Mouse (Mus musculus): ENCODE measurements around the gene Pgs1. TPM values are rescaled to one million over a fixed set of nuclear protein-coding genes. Genes with fewer than 3 reads are reported as not detected.

Gene Pgs1
- polyA plus RNA-seq, 1 experiment from 2014 or later = 21.9 TPM

GRCm38 (mm10) chr11:117996066-117996465 is 10.0 kb downstream of the Pgs1 start:
- Histone ChIP-seq H3K36me3 (peaks cover 6% of the 10 kb centered on the region; the same call in 1 of the 2 replicates), H3K9me3 (replicated peaks) (no peaks in the 10 kb centered on the region), H3K4me1 (replicated peaks) (peaks cover 76% of the 10 kb centered on the region), H3K4me3 (no peak overlapping the region), H3K4me2 (no peak overlapping the region), H3K27ac (no peak overlapping the region), H3K9ac (no peak overlapping the region), H3K27me3 (no peaks in the 10 kb centered on the region)
- WGBS = 59% methylated on average over 3 of the region's 3 CpGs
- no peak for ATAC-seq (replicated peaks; ENCODE audit: insufficient number of reproducible peaks, insufficient read depth, low FRiP score, low read depth)

DNA sequence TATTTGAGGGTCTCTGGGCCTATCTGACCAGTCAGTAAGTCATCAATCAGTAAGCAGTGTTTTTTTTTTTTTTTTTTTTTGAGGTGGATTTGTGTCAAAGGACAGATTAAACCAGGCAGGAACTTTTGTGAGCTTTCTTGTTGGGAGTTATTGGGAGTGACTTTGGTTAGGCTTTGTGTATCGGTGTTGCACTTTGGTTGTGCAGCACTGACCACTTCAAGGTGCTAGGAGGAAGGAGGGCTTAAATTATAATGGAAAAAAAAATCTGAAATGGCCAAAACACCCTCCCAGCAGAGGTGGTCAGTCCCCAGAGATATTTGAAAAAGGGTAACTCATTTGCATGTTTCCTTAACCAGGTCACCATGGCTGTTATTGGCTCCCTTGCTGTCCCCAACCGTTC is 11.0 kb downstream of the Pgs1 start:
- Histone ChIP-seq H3K36me3 (peaks cover 16% of the 10 kb centered on the region), H3K9me3 (replicated peaks) (no peaks in the 10 kb centered on the region), H3K9ac (no peak overlapping the region), H3K4me3 (no peak overlapping the region), H3K27ac (no peak overlapping the region), H3K27me3 (no peaks in the 10 kb centered on the region), H3K4me2 (no peak overlapping the region), H3K4me1 (replicated peaks) (peaks cover 66% of the 10 kb centered on the region)
- 93% methylated on average over 2 of the region's 2 CpGs for WGBS
- no peak for ATAC-seq (replicated peaks; ENCODE audit: insufficient number of reproducible peaks, insufficient read depth, low FRiP score, low read depth)

GRCm38 (mm10) chr11:117998356-117998755 is 12.3 kb downstream of the Pgs1 start:
- no peak overlapping the region for H3K4me2 ChIP-seq
- H3K4me1 ChIP-seq (replicated peaks) = peaks cover 59% of the 10 kb centered on the region
- no peaks in the 10 kb centered on the region for H3K27me3 ChIP-seq
- H3K36me3 ChIP-seq = peaks cover 21% of the 10 kb centered on the region
- no peak overlapping the region for H3K9ac ChIP-seq
- no peak for ATAC-seq (replicated peaks; ENCODE audit: insufficient number of reproducible peaks, insufficient read depth, low FRiP score, low read depth)
- no peak overlapping the region for H3K4me3 ChIP-seq
- no peaks in the 10 kb centered on the region for H3K9me3 ChIP-seq (replicated peaks)
- 86% methylated on average over 4 of the region's 4 CpGs for WGBS
- 0 out of 2 replicates have a peak overlapping the region, but pooled peaks have one; percentile 13 for H3K27ac ChIP-seq

DNA sequence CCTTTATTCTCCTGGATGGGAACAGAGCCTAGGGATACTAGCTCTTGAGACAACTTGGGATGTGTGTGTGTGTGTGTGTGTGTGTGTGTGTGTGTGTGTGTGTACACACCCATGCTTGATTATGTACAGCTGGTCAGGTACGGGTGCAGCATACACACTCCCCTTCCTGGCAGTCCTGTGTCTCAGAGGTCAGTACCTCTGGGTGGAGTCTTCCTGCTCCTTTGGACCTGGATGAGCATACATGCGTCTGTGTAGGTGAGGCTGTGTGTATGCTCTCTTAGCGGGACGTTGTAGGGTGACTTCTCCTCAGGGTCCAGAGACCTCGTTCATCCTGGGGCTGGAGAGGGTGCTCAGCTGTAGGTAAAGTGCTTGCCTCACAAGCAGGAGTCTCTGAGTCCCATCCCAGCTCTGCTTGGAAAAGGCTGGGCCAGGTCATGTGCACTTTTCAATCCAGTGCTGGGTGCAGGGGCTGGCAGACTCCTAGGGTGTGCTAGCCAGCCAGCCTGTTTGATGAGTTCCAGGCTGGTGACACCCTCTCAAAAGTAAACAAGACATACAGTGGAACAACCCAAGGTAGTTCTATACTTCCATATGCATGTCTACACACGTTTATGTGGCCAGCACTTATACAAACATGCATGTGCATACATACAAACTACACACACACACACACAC is 13.3 kb downstream of the Pgs1 start:
- no peaks in the 10 kb centered on the region for H3K27me3 ChIP-seq
- H3K4me1 ChIP-seq (replicated peaks) = peaks cover 59% of the 10 kb centered on the region
- 64% methylated on average over 6 of the region's 6 CpGs for WGBS
- peaks cover 25% of the 10 kb centered on the region for H3K36me3 ChIP-seq
- H3K9me3 ChIP-seq (replicated peaks) = no peaks in the 10 kb centered on the region
- peak overlapping the region; percentile 35 for H3K27ac ChIP-seq
- ATAC-seq (replicated peaks; ENCODE audit: insufficient number of reproducible peaks, insufficient read depth, low FRiP score, low read depth) = no peak
- H3K9ac ChIP-seq = no peak overlapping the region
- no peak overlapping the region for H3K4me3 ChIP-seq
- no peak overlapping the region for H3K4me2 ChIP-seq

DNA sequence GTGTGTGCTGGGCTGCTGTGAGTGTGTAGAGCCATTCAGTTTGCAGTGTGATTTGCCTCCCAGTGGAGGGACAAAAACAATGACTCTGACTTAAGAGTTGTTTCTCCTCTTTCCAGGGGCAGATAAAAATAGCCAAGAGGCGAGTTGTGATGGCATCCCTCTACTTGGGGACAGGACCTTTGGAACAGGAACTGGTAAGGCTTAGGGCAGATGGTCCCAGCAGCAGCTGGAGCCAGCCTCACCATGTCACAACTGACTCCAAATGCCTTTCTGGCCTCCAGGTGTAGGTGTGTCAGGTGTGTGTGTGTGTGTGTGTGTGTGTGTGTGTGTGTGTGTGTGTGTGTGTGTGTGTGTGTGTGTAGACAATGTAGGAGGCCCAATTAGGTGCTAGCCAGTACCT is 14.0 kb downstream of the Pgs1 start:
- H3K27ac ChIP-seq = peak overlapping the region; percentile 35
- H3K4me2 ChIP-seq = no peak overlapping the region
- H3K4me1 ChIP-seq (replicated peaks) = peaks cover 52% of the 10 kb centered on the region
- H3K27me3 ChIP-seq = no peaks in the 10 kb centered on the region
- no peaks in the 10 kb centered on the region for H3K9me3 ChIP-seq (replicated peaks)
- 7% methylated on average over 1 of the region's 1 CpGs for WGBS
- H3K4me3 ChIP-seq = no peak overlapping the region
- no peak overlapping the region for H3K9ac ChIP-seq
- no peak for ATAC-seq (replicated peaks; ENCODE audit: insufficient number of reproducible peaks, insufficient read depth, low FRiP score, low read depth)
- H3K36me3 ChIP-seq = peaks cover 31% of the 10 kb centered on the region

- H3K27ac ChIP-seq = peak overlapping the region; percentile 35; the same call in 1 of the 2 replicates
- ATAC-seq (replicated peaks; ENCODE audit: insufficient number of reproducible peaks, insufficient read depth, low FRiP score, low read depth) = no peak
- peaks cover 37% of the 10 kb centered on the region for H3K36me3 ChIP-seq
- no peak overlapping the region for H3K9ac ChIP-seq
- peaks cover 46% of the 10 kb centered on the region for H3K4me1 ChIP-seq (replicated peaks)
- H3K4me2 ChIP-seq = no peak overlapping the region
- WGBS = 86% methylated on average over 7 of the region's 7 CpGs
- H3K9me3 ChIP-seq (replicated peaks) = no peaks in the 10 kb centered on the region
- no peaks in the 10 kb centered on the region for H3K27me3 ChIP-seq
- H3K4me3 ChIP-seq = no peak overlapping the region
These were observed 14.6 kb downstream of the Pgs1 start for GRCm38 (mm10) chr11:118000565-118001215.

- 78% methylated on average over 14 of the region's 14 CpGs for WGBS
- ATAC-seq (replicated peaks; ENCODE audit: insufficient number of reproducible peaks, insufficient read depth, low FRiP score, low read depth) = no peak
- no peak overlapping the region for H3K4me3 ChIP-seq
- no peak overlapping the region for H3K27ac ChIP-seq
- peaks cover 49% of the 10 kb centered on the region for H3K4me1 ChIP-seq (replicated peaks)
- H3K4me2 ChIP-seq = no peak overlapping the region
- no peaks in the 10 kb centered on the region for H3K9me3 ChIP-seq (replicated peaks)
- peaks cover 49% of the 10 kb centered on the region for H3K36me3 ChIP-seq
- no peak overlapping the region for H3K9ac ChIP-seq
- no peaks in the 10 kb centered on the region for H3K27me3 ChIP-seq
These were observed 17.1 kb downstream of the Pgs1 start for GRCm38 (mm10) chr11:118003176-118003575.

GRCm38 (mm10) chr11:118003718-118004117 is 17.6 kb downstream of the Pgs1 start:
- no peaks in the 10 kb centered on the region for H3K27me3 ChIP-seq
- ATAC-seq (replicated peaks; ENCODE audit: insufficient number of reproducible peaks, insufficient read depth, low FRiP score, low read depth) = no peak
- peaks cover 49% of the 10 kb centered on the region for H3K36me3 ChIP-seq
- 32% methylated on average over 5 of the region's 5 CpGs for WGBS
- H3K4me3 ChIP-seq = no peak overlapping the region
- peak overlapping the region; percentile 15; the same call in 1 of the 2 replicates for H3K27ac ChIP-seq
- H3K4me1 ChIP-seq (replicated peaks) = peaks cover 49% of the 10 kb centered on the region
- no peak overlapping the region for H3K4me2 ChIP-seq
- H3K9ac ChIP-seq = no peak overlapping the region
- no peaks in the 10 kb centered on the region for H3K9me3 ChIP-seq (replicated peaks)

DNA sequence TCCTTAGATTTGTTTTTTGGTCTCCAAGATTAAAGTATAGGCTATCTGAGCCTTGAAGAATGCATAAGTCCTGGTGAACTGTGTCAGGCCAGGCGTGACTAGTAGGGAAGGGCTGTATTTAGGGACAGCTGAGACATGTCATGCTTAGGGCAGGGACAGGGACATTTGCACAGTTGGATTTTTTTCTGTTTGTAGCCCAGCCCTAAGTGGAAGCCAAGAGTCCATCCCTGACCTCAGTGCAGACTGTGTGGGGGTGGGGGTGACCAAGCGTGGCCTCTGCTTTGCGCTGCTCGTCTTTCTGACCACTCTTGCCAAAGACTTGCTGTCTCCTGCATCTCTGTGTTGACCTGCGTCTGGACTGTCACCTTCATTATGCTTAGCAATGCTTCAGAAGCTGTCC is 18.1 kb downstream of the Pgs1 start:
- peaks cover 49% of the 10 kb centered on the region for H3K4me1 ChIP-seq (replicated peaks)
- WGBS = 72% methylated on average over 5 of the region's 5 CpGs
- no peak for ATAC-seq (replicated peaks; ENCODE audit: insufficient number of reproducible peaks, insufficient read depth, low FRiP score, low read depth)

GRCm38 (mm10) chr11:118007460-118008143 is 21.5 kb downstream of the Pgs1 start:
- WGBS = 56% methylated on average over 8 of the region's 8 CpGs
- H3K27ac ChIP-seq = peak overlapping the region; percentile 68
- ATAC-seq (replicated peaks; ENCODE audit: insufficient number of reproducible peaks, insufficient read depth, low FRiP score, low read depth) = no peak
- peaks cover 28% of the 10 kb centered on the region for H3K36me3 ChIP-seq
- no peak overlapping the region for H3K4me2 ChIP-seq
- H3K9ac ChIP-seq = no peak overlapping the region
- no peak overlapping the region for H3K4me3 ChIP-seq
- H3K9me3 ChIP-seq (replicated peaks) = no peaks in the 10 kb centered on the region
- H3K4me1 ChIP-seq (replicated peaks) = peaks cover 45% of the 10 kb centered on the region
- no peaks in the 10 kb centered on the region for H3K27me3 ChIP-seq

More for the DNA sequence above, 18.1 kb downstream of the Pgs1 start:
- H3K4me2 ChIP-seq = no peak overlapping the region
- H3K27me3 ChIP-seq = no peaks in the 10 kb centered on the region
- peaks cover 49% of the 10 kb centered on the region for H3K36me3 ChIP-seq
- H3K9me3 ChIP-seq (replicated peaks) = no peaks in the 10 kb centered on the region
- peak overlapping the region; percentile 15 for H3K27ac ChIP-seq
- H3K9ac ChIP-seq = no peak overlapping the region
- H3K4me3 ChIP-seq = no peak overlapping the region

DNA sequence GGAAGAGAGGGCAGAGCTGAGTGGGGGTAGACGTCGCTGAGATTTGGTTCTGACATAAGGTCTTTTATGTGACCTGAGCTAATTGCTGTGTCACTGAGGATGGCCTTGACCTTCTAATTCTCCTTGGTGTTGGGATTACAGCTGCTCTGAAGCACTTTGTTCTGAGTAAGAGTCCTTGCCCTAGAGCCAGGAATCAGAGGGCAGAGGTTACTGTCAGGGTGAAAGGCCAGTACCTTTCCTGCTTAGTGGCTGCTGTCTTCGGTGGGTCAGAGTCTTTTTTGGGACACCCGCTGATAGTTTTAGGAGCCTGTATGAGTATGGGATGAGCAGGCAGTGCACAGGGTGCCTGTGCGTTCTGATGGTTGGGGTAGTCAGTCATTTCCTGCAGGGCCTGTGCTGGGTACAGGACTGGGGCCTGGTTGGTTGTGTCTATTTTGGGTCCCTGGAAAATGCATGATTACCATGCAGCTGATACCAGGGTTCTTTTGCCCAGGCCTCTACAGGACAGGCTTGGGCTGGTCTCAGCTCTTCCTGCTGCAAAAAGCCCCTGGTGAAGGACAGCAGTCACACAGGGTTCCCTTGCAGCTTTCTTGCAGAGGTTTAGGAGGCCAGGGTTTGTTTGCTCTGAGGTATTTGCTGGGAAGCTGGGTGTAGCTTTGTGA is 22.2 kb downstream of the Pgs1 start:
- Histone ChIP-seq H3K9ac (no peak overlapping the region), H3K27ac (peak overlapping the region; percentile 68), H3K36me3 (peaks cover 28% of the 10 kb centered on the region), H3K4me1 (replicated peaks) (peaks cover 42% of the 10 kb centered on the region), H3K4me2 (0 out of 2 replicates have a peak overlapping the region, but pooled peaks have one; percentile 21), H3K27me3 (no peaks in the 10 kb centered on the region), H3K9me3 (replicated peaks) (no peaks in the 10 kb centered on the region), H3K4me3 (no peak overlapping the region)
- ATAC-seq (replicated peaks; ENCODE audit: insufficient number of reproducible peaks, insufficient read depth, low FRiP score, low read depth) = 0 out of 2 replicates have a peak, but pooled peaks have one; percentile 13
- 56% methylated on average over 5 of the region's 5 CpGs for whole genome bisulfite sequencing

Measured in heart, embryonic 15.5 days (tissue).